Mouse (Mus musculus) inflammation-experienced regulatory T-cells, adult 16 weeks (primary cell): ENCODE measurements around the gene Gm11009. TPM values are rescaled to one million over a fixed set of nuclear protein-coding genes. Genes with fewer than 3 reads are reported as not detected.

Experiments used
- polyA plus RNA-seq: library from polyadenylated mRNA; unstranded; fragments of 100-300 nt; shearing (Covaris generic); gene quantifications from one replicate; pipeline ENCODE4 v1.2.1, GENCODE M21; 2017

Gm11009 gene
- polyA plus RNA-seq: not detected

DNA sequence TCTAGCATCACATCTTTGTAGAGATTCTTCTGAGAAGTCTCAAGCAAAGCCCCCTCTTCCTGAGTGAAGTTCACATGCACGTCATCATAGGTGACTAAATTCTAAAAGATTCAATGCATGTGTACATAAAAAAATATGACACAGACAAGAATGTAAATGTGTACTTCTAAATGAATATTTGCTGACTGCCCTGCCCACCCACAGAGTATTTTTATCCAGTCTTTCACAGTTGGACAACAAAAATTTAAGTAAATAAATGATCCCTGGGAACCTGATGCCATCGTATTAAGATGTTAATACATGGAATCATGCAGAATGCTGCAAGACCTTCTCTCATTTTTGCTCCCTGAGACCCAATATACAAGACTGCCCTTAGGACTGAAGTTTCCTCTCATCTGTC, at the start of gene Gm11009:
Gene Gm11009, minus strand, starts transcription at position 101 of the 400 bp plus-strand sequence.

Other genes with a start within 250 kb of the Gm11009 start
- gene Gm2004, start 169.7 kb downstream of the Gm11009 start, polyA plus RNA-seq: not detected
- 3.2 TPM for gene 2210418O10Rik, start 92.9 kb downstream of the Gm11009 start, polyA plus RNA-seq
- 10.2 TPM for gene Gm14435, start 104.1 kb upstream of the Gm11009 start, polyA plus RNA-seq
- 5.3 TPM for gene Gm14434, start 167.3 kb upstream of the Gm11009 start, polyA plus RNA-seq
- not detected for gene Zfp967, start 201.6 kb upstream of the Gm11009 start, polyA plus RNA-seq